Mouse (Mus musculus) lung, adult 2 months (tissue): ENCODE measurements around the gene Creg2.

Experiments used
- CTCF ChIP-seq: fragments of 200-500 bp; IDR thresholded peaks from 2 replicates; pipeline ENCODE4 v1.5.1; 2011; ENCODE audit warnings: mild to moderate bottlenecking, low read length, control low read depth; ENCODE audit not compliant: insufficient read depth
- POLR2A ChIP-seq: fragments of 200-500 bp; IDR thresholded peaks from 2 replicates; pipeline ENCODE4 v1.6.1; 2011; ENCODE audit warnings: low read depth, mild to moderate bottlenecking, control low read depth, low read length, borderline replicate concordance; ENCODE audit errors: extremely low read depth

GRCm38 (mm10) chr1:39656976-39657529 lies 5.8 kb upstream of the Creg2 start:
- TF ChIP-seq CTCF, result no peak
- no peak for TF ChIP-seq POLR2A
